Mouse (Mus musculus): ENCODE measurements around the gene Rab25. TPM values are rescaled to one million over a fixed set of nuclear protein-coding genes. Genes with fewer than 3 reads are reported as not detected.
A peak's percentile ranks its signal among the peaks of the same experiment; 100 is the strongest.
"Not testable (repeated sequence)": the region's sequence is repeated elsewhere in the genome, so short reads cannot be mapped to it uniquely, and the experiment has no call there.

Rab25 gene
- polyA plus RNA-seq, 1 experiment, result 1.4 TPM

GRCm38 (mm10) chr3:88585769-88586168 is 37.7 kb upstream of the Rab25 start:
- 93% methylated on average over 6 of the region's 6 CpGs for WGBS
- no peak for TF ChIP-seq POLR2A (IDR thresholded peaks at IDR 0.05; ENCODE audit: borderline replicate concordance, control insufficient read depth, low read depth, low read length)
- no peak for TF ChIP-seq CTCF (IDR thresholded peaks at IDR 0.05; ENCODE audit: control insufficient read depth, insufficient read depth, low read length)
- Histone ChIP-seq H3K27ac (ENCODE audit: control insufficient read depth, insufficient read depth, low read depth, low read length, poor library complexity) (no peak overlapping the region), H3K4me3 (replicated peaks; ENCODE audit: control insufficient read depth, low read depth, low read length) (no peak overlapping the region), H3K4me1 (ENCODE audit: control insufficient read depth, insufficient read depth, low read length) (no peaks in the 10 kb centered on the region)

GRCm38 (mm10) chr3:88579454-88580117 is 31.5 kb upstream of the Rab25 start:
- Histone ChIP-seq H3K4me1 (ENCODE audit: control insufficient read depth, insufficient read depth, low read length) (peaks cover 1% of the 10 kb centered on the region; the same call in 1 of the 2 replicates), H3K4me3 (replicated peaks; ENCODE audit: control insufficient read depth, low read depth, low read length) (peak overlapping the region; percentile 92), H3K27ac (ENCODE audit: control insufficient read depth, insufficient read depth, low read depth, low read length, poor library complexity) (peak overlapping the region; percentile 61)
- no peak for TF ChIP-seq CTCF (IDR thresholded peaks at IDR 0.05; ENCODE audit: control insufficient read depth, insufficient read depth, low read length)
- peak; percentile 66; the same call in 1 of the 2 replicates for TF ChIP-seq POLR2A (IDR thresholded peaks at IDR 0.05; ENCODE audit: borderline replicate concordance, control insufficient read depth, low read depth, low read length)
- WGBS, result under 1% methylated on average over 34 of the region's 34 CpGs

- no peak for TF ChIP-seq POLR2A (IDR thresholded peaks at IDR 0.05; ENCODE audit: borderline replicate concordance, control insufficient read depth, low read depth, low read length)
- WGBS, result 45% methylated on average over 8 of the region's 8 CpGs
- H3K4me1 ChIP-seq (ENCODE audit: control insufficient read depth, insufficient read depth, low read length), result peaks cover 1% of the 10 kb centered on the region; the same call in 1 of the 2 replicates
- H3K27ac ChIP-seq (ENCODE audit: control insufficient read depth, insufficient read depth, low read depth, low read length, poor library complexity), result no peak overlapping the region
- H3K4me3 ChIP-seq (replicated peaks; ENCODE audit: control insufficient read depth, low read depth, low read length), result no peak overlapping the region
Measured at GRCm38 (mm10) chr3:88578498-88579424, 30.7 kb upstream of the Rab25 start.

- H3K4me3 ChIP-seq (replicated peaks; ENCODE audit: control insufficient read depth, low read depth, low read length); H3K4me1 ChIP-seq (ENCODE audit: control insufficient read depth, insufficient read depth, low read length); H3K27ac ChIP-seq (ENCODE audit: control insufficient read depth, insufficient read depth, low read depth, low read length, poor library complexity): not testable (repeated sequence)
- 86% methylated on average over 5 of the region's 5 CpGs for WGBS
Measured at GRCm38 (mm10) chr3:88577846-88578245, 29.7 kb upstream of the Rab25 start.

GRCm38 (mm10) chr3:88575540-88575939 is 27.4 kb upstream of the Rab25 start, which contains the start of gene Ssr2:
Gene Ssr2, plus strand, starts transcription at chr3:88575876.
- no peak within 1 kb of the TSS for H3K27ac ChIP-seq (ENCODE audit: control insufficient read depth, insufficient read depth, low read depth, low read length, poor library complexity)
- TF ChIP-seq CTCF (IDR thresholded peaks at IDR 0.05; ENCODE audit: control insufficient read depth, insufficient read depth, low read length) (no peak), POLR2A (IDR thresholded peaks at IDR 0.05; ENCODE audit: borderline replicate concordance, control insufficient read depth, low read depth, low read length) (no peak)
- WGBS, result 73% methylated on average over 3 of the region's 3 CpGs

GRCm38 (mm10) chr3:88573810-88574209 is 25.7 kb upstream of the Rab25 start:
- 73% methylated on average over 2 of the region's 2 CpGs for WGBS
- TF ChIP-seq CTCF (IDR thresholded peaks at IDR 0.05; ENCODE audit: control insufficient read depth, insufficient read depth, low read length) (no peak), POLR2A (IDR thresholded peaks at IDR 0.05; ENCODE audit: borderline replicate concordance, control insufficient read depth, low read depth, low read length) (no peak)
- peaks cover under 1% of the 10 kb centered on the region; the same call in 1 of the 2 replicates for H3K4me1 ChIP-seq (ENCODE audit: control insufficient read depth, insufficient read depth, low read length)
- H3K4me3 ChIP-seq (replicated peaks; ENCODE audit: control insufficient read depth, low read depth, low read length), result no peak overlapping the region
- no peak overlapping the region for H3K27ac ChIP-seq (ENCODE audit: control insufficient read depth, insufficient read depth, low read depth, low read length, poor library complexity)

More at GRCm38 (mm10) chr3:88575540-88575939, 27.4 kb upstream of the Rab25 start, which contains the start of gene Ssr2:
- H3K4me1 ChIP-seq (ENCODE audit: control insufficient read depth, insufficient read depth, low read length), result peaks cover 1% of the 10 kb centered on the region; the same call in 1 of the 2 replicates
- H3K4me3 ChIP-seq (replicated peaks; ENCODE audit: control insufficient read depth, low read depth, low read length), result no peak within 1 kb of the TSS

GRCm38 (mm10) chr3:88572835-88573234 is 24.7 kb upstream of the Rab25 start:
- Histone ChIP-seq H3K4me1 (ENCODE audit: control insufficient read depth, insufficient read depth, low read length) (peaks cover 2% of the 10 kb centered on the region), H3K27ac (ENCODE audit: control insufficient read depth, insufficient read depth, low read depth, low read length, poor library complexity) (no peak overlapping the region), H3K4me3 (replicated peaks; ENCODE audit: control insufficient read depth, low read depth, low read length) (no peak overlapping the region)
- WGBS, result 88% methylated on average over 2 of the region's 2 CpGs
- no peak for TF ChIP-seq CTCF (IDR thresholded peaks at IDR 0.05; ENCODE audit: control insufficient read depth, insufficient read depth, low read length)
- no peak for TF ChIP-seq POLR2A (IDR thresholded peaks at IDR 0.05; ENCODE audit: borderline replicate concordance, control insufficient read depth, low read depth, low read length)

- 75% methylated on average over 1 of the region's 1 CpGs for WGBS
- TF ChIP-seq POLR2A (IDR thresholded peaks at IDR 0.05; ENCODE audit: borderline replicate concordance, control insufficient read depth, low read depth, low read length) (no peak), CTCF (IDR thresholded peaks at IDR 0.05; ENCODE audit: control insufficient read depth, insufficient read depth, low read length) (no peak)
- no peak overlapping the region for H3K27ac ChIP-seq (ENCODE audit: control insufficient read depth, insufficient read depth, low read depth, low read length, poor library complexity)
- H3K4me3 ChIP-seq (replicated peaks; ENCODE audit: control insufficient read depth, low read depth, low read length), result no peak overlapping the region
- H3K4me1 ChIP-seq (ENCODE audit: control insufficient read depth, insufficient read depth, low read length), result peaks cover 2% of the 10 kb centered on the region
Measured at GRCm38 (mm10) chr3:88571856-88572255, 23.8 kb upstream of the Rab25 start.

Measured in bone marrow, adult 2 months (tissue).